Mouse (Mus musculus) cerebellum, postnatal 36 days (tissue): Measurements from ENCODE around the gene Magi1.

Experiments used
- DNase-seq, 2 experiments: peaks; one replicate each; pipeline ENCODE4 v3.0.0; 2021 to 2022; ENCODE audit warnings: mixed read lengths in 2 of 2

Magi1 gene

DNA sequence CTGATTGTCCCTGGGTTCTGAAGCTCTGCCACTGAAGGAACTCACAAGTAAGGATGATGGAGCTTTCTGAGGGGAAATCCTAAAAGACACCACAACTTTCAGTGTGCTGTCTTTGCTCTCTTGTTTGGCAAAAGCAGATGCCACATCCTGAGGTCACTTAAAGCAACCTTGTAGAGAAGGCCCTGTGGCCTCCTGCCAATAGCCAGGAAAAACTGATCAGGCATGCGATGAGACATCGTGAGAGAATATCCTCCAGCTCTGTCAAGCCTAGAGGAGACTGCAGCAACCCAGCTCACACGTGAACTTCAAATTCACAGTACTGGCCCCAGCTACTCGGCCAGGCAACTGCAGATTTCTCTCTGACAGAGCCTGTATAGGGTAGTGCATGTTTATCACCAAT, 412.2 kb downstream of the Magi1 start:
- DNase-seq: no peak

- no peak for DNase-seq
Observed at GRCm38 (mm10) chr6:93870023-93870422, 413.7 kb downstream of the Magi1 start.

GRCm38 (mm10) chr6:93862263-93862662, 421.5 kb downstream of the Magi1 start:
- no peak for DNase-seq

GRCm38 (mm10) chr6:93856783-93857182, 426.9 kb downstream of the Magi1 start:
- DNase-seq: no peak

GRCm38 (mm10) chr6:93855806-93856641, 427.7 kb downstream of the Magi1 start:
- DNase-seq: peak; percentile 37 to 40

DNA sequence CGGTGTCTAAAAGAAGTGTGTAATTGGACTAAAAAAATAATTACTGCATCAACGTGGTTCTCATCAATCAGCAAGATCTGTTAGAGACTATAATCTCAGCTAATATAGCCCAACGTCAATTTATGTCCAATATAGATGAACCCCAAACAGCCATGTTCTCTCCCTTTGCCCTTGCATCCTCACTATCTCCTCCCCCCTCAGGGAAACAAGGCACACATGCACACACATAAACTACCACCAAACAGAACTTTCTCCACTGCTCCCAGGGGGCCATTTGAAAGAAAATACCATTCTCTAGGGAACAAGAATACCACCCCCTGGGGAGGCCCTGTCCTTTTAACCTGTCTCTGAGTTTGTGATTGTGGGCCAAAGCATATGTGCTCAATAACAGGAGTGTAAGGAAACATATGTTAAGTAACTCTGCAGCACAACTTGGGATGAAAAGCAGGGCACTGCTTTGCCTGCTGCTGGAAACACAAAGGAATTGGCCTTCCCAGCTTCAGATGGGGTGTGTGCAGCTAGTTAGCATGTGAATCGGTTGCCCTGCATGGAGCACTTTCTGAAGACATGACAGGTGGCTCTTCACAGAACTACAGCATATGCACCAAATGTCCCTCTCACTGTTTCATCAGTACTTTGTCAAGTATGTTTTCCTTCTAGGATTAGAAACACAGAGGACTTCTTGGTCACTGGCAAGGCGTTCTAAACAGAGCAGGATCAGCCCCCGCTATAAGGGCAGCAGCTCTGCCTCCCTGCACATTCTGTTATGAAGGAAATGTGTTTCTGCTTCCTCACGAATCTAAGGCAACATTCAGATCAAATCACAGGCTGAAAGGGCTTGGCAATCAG, 434.6 kb downstream of the Magi1 start:
- DNase-seq: no peak

DNA sequence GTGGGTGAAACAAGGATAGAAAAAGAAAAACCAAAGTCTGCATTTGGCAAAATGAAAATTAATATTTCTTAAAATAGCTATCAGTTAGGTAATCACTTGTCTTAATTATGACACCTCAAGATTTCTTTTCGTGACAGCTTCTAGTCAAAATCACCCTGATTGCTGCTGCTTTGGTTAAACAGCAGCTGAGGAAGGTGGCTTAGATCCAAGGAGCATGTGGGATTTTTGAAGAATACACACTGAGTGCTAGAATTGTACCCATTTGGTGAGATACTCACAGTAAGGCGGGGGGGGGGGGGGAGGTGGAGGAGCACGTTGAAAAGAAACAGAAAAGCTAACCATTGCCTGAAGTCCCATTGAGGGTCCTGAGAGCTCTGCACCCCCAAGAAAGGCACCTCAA, 438.2 kb downstream of the Magi1 start:
- DNase-seq: no peak

DNA sequence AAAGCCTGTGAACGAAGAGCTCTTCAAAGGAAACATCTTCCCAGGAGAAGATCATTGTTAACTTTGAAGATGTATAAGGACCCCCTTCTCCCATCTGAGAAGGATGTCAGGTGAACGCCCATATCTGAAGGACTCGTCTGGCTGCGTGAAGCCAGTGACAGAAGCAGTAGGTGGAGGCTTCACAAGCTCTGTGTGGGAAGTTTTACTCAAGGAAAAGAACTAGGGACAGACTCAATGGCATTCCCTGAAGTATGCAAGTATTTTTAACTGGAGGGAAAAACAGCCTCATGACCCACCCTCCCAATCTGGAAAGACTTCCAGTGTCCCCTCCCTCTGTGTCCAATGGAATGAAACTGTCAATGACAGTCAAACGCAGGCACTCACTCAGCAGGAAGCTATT, 438.6 kb downstream of the Magi1 start:
- DNase-seq: no peak

- DNase-seq: peak; percentile 65 to 66
Observed at GRCm38 (mm10) chr6:93844576-93844975, 439.1 kb downstream of the Magi1 start.

DNA sequence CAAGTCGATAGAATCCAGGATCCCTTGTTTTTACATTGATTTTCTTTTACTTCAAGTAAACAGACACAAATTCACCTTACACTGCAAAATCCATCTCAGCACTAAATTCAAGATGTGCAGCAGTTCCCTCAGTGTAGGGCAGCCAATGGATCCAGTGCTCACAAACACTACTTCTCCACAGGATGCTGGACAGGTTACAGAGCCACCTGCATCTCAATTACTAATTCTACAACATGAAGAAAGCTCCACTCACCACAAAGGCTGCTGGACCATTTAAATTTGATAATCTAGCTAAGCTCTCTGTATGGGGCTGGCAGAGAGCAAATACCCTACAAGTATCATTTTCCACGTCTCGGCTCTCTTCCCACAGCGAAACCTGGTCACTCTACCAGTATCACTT, 445.3 kb downstream of the Magi1 start:
- DNase-seq: peak; percentile 27 to 49

- DNase-seq: no peak
Observed at GRCm38 (mm10) chr6:93836585-93836984, 447.1 kb downstream of the Magi1 start.

DNA sequence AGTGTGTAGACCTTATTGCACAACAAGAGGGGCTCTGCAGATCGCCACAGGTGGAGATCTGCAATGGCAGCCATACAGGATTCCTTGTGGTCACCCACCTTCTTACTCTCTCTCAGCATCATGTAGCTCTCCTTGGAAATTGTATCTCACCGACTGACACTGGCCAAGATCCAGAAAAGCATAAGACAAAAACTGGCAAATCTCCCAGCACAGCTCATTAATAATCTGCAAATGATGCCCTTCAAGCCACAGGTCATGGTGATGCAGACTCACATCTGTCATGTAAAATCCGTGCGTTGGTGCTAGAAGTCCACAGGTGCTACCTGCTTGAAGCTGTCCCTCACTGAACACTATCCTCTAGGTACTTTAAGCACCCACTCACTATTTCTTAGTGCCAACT, 448.5 kb downstream of the Magi1 start:
- no peak for DNase-seq

DNA sequence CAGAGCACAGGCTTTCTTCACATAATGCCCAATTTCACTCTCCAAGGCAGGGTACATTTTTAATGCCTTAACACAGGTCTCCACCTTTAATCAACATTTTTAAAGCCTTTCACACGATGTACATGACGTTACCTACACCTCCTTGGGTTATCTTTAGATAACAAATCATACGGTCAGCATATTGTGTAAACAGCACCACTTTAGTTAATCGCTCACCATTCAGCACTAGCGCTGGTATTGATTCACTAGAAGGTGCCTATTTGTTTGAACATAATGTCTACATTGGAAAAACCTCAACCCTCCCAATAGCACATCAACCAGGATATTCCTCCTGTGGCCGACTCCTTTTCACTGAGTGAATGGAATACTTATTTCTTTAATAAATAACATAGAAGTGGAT, 455.5 kb downstream of the Magi1 start:
- no peak for DNase-seq

DNA sequence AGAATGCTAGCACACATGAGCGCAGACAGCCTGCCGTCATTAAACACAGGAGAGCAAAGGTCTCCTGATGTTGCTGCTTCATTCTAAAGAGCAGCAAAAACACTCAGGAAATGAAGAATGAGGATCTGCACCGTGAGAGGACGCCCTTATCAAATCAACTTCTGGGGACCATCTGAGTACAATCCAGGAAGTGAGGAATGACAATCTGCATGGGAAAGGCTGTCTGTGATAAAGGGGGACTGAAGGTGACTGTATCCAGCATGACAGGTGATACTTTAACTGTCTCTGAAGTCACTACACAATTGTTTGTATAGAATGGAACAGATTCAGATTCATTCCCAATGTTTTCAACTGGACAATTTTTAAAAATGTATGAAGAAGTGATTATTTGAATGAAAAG, 456.8 kb downstream of the Magi1 start:
- DNase-seq: no peak

GRCm38 (mm10) chr6:93822221-93822897, 461.4 kb downstream of the Magi1 start:
- DNase-seq: no peak

GRCm38 (mm10) chr6:93821512-93821911, 462.2 kb downstream of the Magi1 start:
- no peak for DNase-seq

GRCm38 (mm10) chr6:93819888-93820287, 463.8 kb downstream of the Magi1 start:
- DNase-seq: peak; percentile 95 to 98

- no peak for DNase-seq
Observed at GRCm38 (mm10) chr6:93819282-93819681, 464.4 kb downstream of the Magi1 start.

DNA sequence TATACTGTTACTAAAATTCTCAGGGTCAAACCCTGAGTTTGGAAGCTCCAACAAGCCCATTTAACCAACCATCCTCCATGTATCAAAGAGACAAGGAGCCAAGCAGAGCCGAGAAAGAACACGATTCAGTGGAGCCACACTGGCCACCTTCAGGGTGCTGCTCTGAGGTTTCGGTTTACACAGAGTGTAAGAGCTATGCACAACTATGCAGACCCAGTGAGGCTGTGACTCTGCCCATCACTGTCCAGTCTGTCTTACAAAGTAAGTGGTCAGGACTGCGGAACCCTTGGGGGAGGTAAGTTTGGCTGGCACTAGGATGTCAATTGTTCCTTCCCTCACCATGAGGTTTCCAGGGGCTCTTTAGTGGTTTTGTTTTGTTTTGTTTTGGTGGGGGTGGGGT, 465.2 kb downstream of the Magi1 start:
- no peak for DNase-seq

- DNase-seq: peak; percentile 41 to 61
Observed at GRCm38 (mm10) chr6:93805407-93805936, 478.2 kb downstream of the Magi1 start.

DNA sequence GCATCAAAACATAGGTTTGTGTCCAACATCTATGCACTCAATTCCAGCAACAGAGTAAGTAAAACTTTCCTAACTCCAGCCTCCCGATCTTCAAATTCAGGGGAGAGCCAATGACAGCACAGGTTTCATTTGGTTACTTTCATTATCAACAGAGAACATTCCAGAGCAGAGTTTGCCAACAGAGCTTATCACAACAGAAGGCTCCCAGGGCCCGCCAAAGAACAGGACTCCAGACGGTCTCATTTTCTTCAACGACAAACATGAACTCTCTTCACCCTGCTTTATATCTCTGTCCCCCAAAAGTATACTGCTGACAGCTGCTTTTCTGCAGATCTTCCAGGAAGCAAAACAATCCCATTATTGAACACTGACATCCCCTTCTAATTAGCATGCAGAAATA, 481.3 kb downstream of the Magi1 start:
- no peak for DNase-seq

DNA sequence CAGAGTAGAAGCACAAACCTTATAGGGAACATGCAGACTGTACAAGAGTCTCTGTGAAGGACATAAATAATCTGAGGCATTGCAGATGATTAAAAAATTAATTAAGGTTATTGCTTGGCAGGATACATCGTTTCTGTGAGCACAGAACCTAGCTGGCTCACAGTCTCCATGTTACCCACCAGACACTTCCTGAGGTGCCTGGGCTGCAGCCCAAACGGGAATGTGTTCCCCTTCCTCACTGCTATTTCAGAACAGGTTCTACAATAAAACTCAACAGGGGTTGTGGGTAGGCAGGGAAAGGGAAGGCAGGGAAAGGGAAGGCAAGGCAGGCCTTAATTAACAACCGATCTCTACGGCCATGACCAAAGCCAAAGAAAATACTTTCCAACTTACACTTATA, 483.3 kb downstream of the Magi1 start:
- no peak for DNase-seq
